Mouse (Mus musculus): ENCODE data around the gene Mettl1.
A peak's percentile ranks its signal among the peaks of the same experiment; 100 is the strongest.

Gene Mettl1

DNA sequence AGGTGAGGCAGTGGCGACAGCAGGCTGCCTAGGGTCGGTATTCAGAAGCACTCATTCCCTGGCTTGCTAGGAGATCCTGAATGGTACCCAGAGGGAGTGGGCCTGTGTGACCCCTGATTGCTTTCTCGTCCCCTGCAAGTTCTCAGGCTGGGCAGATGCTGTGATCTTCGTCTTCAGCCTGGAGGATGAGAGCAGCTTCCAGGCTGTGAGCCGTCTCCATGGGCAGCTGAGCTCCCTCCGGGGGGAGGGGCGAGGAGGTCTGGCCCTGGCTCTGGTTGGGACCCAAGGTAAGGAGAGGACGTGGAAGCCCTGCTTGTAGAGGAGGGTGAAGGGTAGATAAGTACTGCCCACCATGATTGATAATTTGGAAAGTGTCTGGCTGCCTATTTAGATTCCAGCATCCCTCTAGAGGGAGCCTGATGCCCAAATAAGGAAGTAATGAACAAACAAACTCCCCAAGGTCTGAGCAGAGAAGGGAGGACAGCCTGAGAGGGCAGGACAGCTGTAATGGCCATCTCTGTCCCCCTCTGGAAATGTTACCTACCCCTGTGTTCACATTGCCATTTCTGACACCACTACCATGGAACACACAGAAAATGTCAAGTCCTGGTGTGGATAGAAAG is 42.2 kb downstream of the Mettl1 start:
- DNase-seq (ENCODE audit: extremely low spot score, low spot score) = no peak

DNA sequence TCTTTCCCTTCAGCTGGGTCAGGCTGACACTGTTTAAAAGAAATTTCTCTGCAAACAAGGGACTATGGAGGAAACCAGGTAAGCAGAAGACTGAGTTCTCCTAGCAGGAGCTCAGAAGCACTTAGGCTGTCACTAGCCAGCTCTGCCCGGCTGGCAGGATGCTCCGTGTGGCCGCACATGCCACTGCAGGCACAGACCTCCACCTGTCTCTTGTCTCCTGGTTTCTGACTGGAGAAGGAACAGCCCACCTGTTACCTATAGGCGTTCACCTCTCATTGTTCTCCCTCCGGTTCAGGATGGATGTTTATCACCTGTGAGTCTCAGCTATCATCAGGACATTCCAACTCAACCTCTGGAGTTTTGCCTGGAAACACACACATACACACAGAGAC is 42.7 kb downstream of the Mettl1 start:
- DNase-seq (ENCODE audit: extremely low spot score, low spot score) = no peak

DNA sequence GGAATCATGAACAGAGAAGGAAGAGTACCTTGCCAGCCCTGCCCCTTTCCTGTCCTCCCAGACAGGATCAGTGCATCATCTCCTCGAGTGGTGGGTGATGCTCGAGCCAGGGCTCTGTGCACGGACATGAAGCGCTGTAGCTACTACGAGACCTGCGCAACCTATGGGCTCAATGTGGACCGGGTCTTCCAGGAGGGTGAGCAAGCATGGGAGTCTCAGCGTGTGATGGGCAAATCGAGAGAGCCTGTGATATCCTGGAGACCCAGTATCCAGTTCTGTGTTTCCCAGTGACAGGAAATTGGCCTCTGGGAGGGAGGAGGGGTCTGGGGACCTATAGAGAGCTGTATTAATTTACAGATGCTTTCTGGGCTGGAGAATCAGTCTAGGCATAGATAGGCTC is 43.8 kb downstream of the Mettl1 start:
- DNase-seq (ENCODE audit: extremely low spot score, low spot score) = no peak

DNA sequence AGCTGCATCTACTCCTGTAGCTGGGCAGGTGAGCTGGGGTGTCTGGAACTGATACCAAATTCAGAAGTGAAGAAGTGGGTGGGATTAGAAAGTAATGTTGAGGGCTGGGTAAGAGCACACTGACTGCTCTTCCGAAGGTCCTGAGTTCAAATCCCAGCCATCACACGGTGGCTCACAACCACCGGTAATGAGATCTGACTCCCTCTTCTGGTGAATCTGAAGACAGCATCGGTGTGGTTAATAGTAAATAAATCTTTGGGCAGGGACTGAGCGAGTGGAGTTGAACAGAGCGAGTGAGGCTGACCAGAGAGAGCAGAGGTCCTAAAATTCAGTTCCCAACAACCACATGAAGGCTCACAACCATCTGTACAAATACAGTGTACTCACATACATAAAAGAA is 44.4 kb downstream of the Mettl1 start:
- no peak for DNase-seq (ENCODE audit: extremely low spot score, low spot score)

DNA sequence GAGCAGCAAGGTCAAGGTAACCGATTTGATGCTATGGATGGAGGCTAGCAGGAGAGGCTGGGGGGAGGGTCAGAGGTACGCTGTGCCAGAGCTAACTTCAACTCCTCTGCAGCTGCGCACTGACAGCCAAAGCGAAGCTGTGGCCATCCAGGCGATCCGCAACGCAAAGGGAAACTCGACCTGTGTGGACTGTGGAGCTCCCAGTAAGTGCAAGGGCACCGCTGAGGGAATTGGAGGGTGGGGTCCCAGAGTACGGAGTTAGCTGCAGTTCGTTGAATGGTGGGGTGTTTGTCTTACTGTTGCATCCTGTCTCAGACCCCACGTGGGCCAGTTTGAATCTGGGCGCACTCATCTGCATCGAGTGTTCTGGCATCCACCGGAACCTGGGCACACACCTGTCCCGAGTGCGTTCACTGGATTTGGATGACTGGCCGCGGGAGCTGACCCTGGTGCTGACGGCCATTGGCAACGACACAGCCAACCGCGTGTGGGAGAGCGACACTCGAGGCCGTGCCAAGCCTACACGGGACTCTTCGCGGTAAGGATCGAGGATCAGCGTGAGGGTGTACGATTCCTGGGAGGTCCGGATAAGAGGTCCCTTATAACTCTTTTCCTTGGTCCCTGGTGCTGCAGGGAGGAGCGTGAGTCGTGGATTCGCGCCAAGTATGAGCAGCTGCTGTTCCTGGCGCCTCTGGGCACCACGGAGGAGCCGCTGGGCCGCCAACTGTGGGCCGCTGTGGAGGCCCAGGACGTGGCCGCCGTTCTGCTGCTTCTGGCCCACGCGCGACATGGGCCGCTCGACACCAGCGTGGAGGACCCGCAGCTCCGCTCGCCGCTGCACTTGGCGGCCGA is 49.6 kb downstream of the Mettl1 start:
- DNase-seq (ENCODE audit: extremely low spot score, low spot score) = peak; percentile 35

DNA sequence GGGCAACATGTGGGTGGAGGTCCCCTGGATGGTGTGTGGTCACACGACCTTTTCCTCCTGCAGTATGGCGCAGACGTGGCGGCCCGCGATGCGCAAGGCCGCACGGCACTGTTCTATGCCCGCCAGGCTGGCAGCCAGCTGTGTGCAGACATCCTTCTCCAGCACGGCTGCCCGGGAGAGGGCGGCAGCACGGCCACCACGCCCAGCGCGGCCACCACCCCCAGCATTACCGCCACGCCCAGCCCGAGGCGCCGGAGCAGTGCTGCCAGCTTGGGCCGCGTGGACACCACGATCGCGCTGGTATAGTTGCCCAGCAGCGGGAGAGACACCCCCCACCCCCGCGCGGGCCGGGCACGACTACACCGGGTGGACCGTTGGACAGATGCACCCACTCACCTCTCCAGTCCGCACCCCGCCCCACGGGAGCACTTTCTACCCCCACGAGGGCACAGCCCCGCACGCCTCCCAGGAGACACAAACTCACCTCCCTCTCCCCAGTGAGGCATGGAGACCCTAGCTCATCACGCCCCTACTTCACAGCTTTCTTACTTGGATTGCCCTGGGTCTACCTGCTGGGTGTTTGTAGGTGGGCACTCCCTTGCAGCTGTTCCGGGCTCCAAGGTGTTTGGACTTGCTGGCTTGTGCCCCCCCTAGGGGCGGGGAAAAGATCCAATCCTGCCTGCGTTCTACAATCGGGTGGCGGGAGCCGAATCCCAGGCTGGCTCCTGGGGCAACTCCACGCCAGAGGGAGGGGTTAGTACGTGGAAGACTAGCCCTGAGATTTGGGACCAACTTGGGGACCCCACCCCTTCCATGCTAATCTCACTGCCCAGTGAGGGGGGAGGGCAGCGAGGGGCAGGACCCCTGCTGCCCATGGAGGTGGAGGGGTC is 50.5 kb downstream of the Mettl1 start:
- DNase-seq (ENCODE audit: extremely low spot score, low spot score) = no peak

DNA sequence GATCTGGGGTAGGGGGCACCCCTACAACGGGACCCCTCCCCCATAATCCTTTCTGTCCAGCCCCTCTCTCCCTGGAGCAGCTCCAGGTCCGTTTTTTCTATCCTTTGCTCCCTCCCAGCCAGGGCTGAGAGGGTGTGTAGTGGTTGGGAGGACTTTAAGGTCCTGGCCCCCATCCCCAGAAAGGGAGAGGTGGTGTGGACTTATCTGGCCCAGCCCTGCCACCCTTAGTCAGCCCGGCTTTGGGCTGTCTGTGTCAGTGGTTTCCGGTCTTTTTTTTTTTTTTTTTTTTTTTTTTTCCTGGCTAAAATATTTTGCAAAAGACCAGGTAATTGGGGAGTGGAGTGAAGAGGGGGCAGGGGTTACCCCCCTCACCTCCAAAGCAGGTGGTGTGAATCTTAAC is 51.5 kb downstream of the Mettl1 start:
- DNase-seq (ENCODE audit: extremely low spot score, low spot score) = no peak

DNA sequence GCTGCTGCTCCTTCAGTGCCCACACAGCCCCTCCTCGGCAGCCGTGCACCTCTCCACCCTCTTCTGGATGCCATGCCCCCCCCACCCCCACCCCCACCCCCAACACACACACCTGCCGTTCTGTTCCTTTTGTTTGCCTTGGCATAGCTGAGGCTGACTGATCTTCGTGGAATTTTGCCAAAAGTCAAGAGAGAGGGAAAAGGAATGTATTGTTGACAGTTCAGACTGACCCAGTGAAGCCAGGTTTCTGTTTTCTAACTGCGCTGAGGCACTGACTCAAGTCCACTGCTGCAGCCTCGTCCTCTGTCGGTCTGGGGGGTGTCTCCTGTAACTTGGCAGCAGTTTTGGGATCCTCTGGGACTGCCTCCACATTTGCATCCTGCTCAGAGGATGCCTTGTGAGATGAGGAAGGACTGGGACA is 53.2 kb downstream of the Mettl1 start:
- no peak for DNase-seq (ENCODE audit: extremely low spot score, low spot score)

Measured in neural tube, embryonic 10.5 days (tissue).